Mouse (Mus musculus): ENCODE data around the gene Pbsn. TPM values are rescaled to one million over a fixed set of nuclear protein-coding genes. Genes with fewer than 3 reads are reported as not detected.

Pbsn gene
- polyA plus RNA-seq, 1 experiment, result not detected

GRCm38 (mm10) chrX:77801543-77801942 is 51.9 kb downstream of the Pbsn start:
- no peak for TF ChIP-seq POLR2A (IDR thresholded peaks at IDR 0.05; ENCODE audit: low read depth, low read length)
- TF ChIP-seq CTCF (IDR thresholded peaks at IDR 0.05; ENCODE audit: extremely low read depth, insufficient read depth, insufficient read length, insufficient replicate concordance), result no peak
- H3K27ac ChIP-seq (ENCODE audit: insufficient read depth, low read length), result no peak overlapping the region
- H3K36me3 ChIP-seq (ENCODE audit: control insufficient read depth, insufficient read depth, low read length), result no peaks in the 10 kb centered on the region
- no peak overlapping the region for H3K4me3 ChIP-seq (ENCODE audit: extremely low read depth, insufficient read depth, insufficient read length)
- peaks cover 1% of the 10 kb centered on the region; the same call in 1 of the 2 replicates for H3K4me1 ChIP-seq (ENCODE audit: control insufficient read depth, insufficient read depth, insufficient read length)
- DNase-seq (ENCODE audit: low read depth in 1 of 2, low spot score in 2 of 2), result no peak
- 50% methylated on average over 1 of the region's 1 CpGs for WGBS
- no peaks in the 10 kb centered on the region for H3K27me3 ChIP-seq (ENCODE audit: control insufficient read depth, insufficient read depth, low read length)

- no peak overlapping the region for H3K27ac ChIP-seq (ENCODE audit: insufficient read depth, low read length)
- TF ChIP-seq POLR2A (IDR thresholded peaks at IDR 0.05; ENCODE audit: low read depth, low read length) (no peak), CTCF (IDR thresholded peaks at IDR 0.05; ENCODE audit: extremely low read depth, insufficient read depth, insufficient read length, insufficient replicate concordance) (no peak)
- peaks cover 4% of the 10 kb centered on the region; the same call in 1 of the 2 replicates for H3K4me1 ChIP-seq (ENCODE audit: control insufficient read depth, insufficient read depth, insufficient read length)
- no peak overlapping the region for H3K4me3 ChIP-seq (ENCODE audit: extremely low read depth, insufficient read depth, insufficient read length)
- H3K27me3 ChIP-seq (ENCODE audit: control insufficient read depth, insufficient read depth, low read length), result no peaks in the 10 kb centered on the region
- WGBS, result 88% methylated on average over 3 of the region's 3 CpGs
- H3K36me3 ChIP-seq (ENCODE audit: control insufficient read depth, insufficient read depth, low read length), result no peaks in the 10 kb centered on the region
- DNase-seq (ENCODE audit: low read depth in 1 of 2, low spot score in 2 of 2), result no peak
These were observed 53.9 kb downstream of the Pbsn start for GRCm38 (mm10) chrX:77799554-77799953.

- no peak overlapping the region for H3K4me3 ChIP-seq (ENCODE audit: extremely low read depth, insufficient read depth, insufficient read length)
- peaks cover 4% of the 10 kb centered on the region; the same call in 1 of the 2 replicates for H3K4me1 ChIP-seq (ENCODE audit: control insufficient read depth, insufficient read depth, insufficient read length)
- no peaks in the 10 kb centered on the region for H3K27me3 ChIP-seq (ENCODE audit: control insufficient read depth, insufficient read depth, low read length)
- H3K36me3 ChIP-seq (ENCODE audit: control insufficient read depth, insufficient read depth, low read length), result no peaks in the 10 kb centered on the region
- H3K27ac ChIP-seq (ENCODE audit: insufficient read depth, low read length), result no peak overlapping the region
- TF ChIP-seq CTCF (IDR thresholded peaks at IDR 0.05; ENCODE audit: extremely low read depth, insufficient read depth, insufficient read length, insufficient replicate concordance) (no peak), POLR2A (IDR thresholded peaks at IDR 0.05; ENCODE audit: low read depth, low read length) (no peak)
- no peak for DNase-seq (ENCODE audit: low read depth in 1 of 2, low spot score in 2 of 2)
These were observed 55.6 kb downstream of the Pbsn start for GRCm38 (mm10) chrX:77797801-77798200.

DNA sequence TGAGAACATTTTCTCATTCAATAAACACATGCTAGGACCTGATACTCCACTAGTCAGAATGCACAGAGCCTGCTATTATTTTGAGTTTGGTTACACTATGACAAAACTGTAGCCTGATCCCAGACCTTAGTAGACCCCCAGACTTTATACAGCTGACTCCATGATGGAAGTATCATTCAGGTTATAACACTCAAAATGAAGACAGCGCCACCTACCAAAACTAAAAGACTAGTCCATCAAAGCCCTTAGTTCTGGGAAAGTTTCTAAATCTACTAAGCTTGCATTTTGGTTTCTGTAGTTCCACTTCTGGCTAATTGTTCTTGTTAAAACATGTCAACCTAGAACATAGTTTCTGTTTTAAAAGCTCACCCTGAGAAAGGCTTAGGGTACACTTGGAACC is 56.5 kb downstream of the Pbsn start:
- no peak for DNase-seq (ENCODE audit: low read depth in 1 of 2, low spot score in 2 of 2)
- H3K27ac ChIP-seq (ENCODE audit: insufficient read depth, low read length), result no peak overlapping the region
- no peak for TF ChIP-seq POLR2A (IDR thresholded peaks at IDR 0.05; ENCODE audit: low read depth, low read length)
- TF ChIP-seq CTCF (IDR thresholded peaks at IDR 0.05; ENCODE audit: extremely low read depth, insufficient read depth, insufficient read length, insufficient replicate concordance), result no peak
- WGBS, result 74% methylated on average over 1 of the region's 1 CpGs
- H3K36me3 ChIP-seq (ENCODE audit: control insufficient read depth, insufficient read depth, low read length), result no peaks in the 10 kb centered on the region
- no peak overlapping the region for H3K4me3 ChIP-seq (ENCODE audit: extremely low read depth, insufficient read depth, insufficient read length)
- H3K27me3 ChIP-seq (ENCODE audit: control insufficient read depth, insufficient read depth, low read length), result no peaks in the 10 kb centered on the region
- peaks cover 4% of the 10 kb centered on the region; the same call in 1 of the 2 replicates for H3K4me1 ChIP-seq (ENCODE audit: control insufficient read depth, insufficient read depth, insufficient read length)

DNA sequence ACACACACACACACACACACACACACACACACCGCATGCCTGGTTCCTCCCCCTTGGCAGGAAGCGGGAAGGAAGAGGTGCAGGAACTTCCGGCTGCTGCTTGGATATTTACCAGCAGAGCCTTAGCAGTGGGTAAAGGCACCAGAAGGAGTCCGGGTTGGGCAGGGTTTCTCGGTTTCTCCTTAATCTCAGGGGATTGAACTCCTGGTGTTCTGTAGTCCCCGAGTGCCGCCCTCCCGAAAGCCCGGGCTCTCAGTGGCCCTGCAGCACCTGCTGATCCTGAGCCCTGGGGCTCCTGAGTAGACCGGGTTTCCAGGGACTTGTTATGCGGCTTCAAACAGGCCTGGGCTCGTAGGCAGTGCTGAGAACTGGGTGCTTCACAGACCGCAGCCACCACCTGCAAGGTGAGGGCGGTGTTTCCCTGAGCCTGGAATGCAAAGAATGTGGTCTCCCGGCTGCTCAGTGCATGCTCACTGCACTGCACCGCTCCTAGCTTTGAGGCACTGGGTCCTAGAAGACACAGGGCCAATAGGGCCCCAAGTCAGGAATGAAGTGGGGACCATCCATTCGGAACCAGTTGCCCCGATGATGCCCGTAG is 57.1 kb downstream of the Pbsn start, which contains the start of gene Prkx:
Prkx (minus strand) TSS at position 41 of the 598 bp plus-strand sequence.
- Histone ChIP-seq H3K36me3 (ENCODE audit: control insufficient read depth, insufficient read depth, low read length) (no peaks in the 10 kb centered on the region), H3K27me3 (ENCODE audit: control insufficient read depth, insufficient read depth, low read length) (no peaks in the 10 kb centered on the region), H3K27ac (ENCODE audit: insufficient read depth, low read length) (peak within 1 kb of the TSS; percentile 90), H3K4me1 (ENCODE audit: control insufficient read depth, insufficient read depth, insufficient read length) (peaks cover 4% of the 10 kb centered on the region; the same call in 1 of the 2 replicates), H3K4me3 (ENCODE audit: extremely low read depth, insufficient read depth, insufficient read length) (peak within 1 kb of the TSS; percentile 83)
- TF ChIP-seq POLR2A (IDR thresholded peaks at IDR 0.05; ENCODE audit: low read depth, low read length) (no peak), CTCF (IDR thresholded peaks at IDR 0.05; ENCODE audit: extremely low read depth, insufficient read depth, insufficient read length, insufficient replicate concordance) (no peak)
- peak in 1 of 2 experiments; percentile 15 for DNase-seq (ENCODE audit: low read depth in 1 of 2, low spot score in 2 of 2)
- 33% methylated on average over 19 of the region's 19 CpGs for WGBS

DNA sequence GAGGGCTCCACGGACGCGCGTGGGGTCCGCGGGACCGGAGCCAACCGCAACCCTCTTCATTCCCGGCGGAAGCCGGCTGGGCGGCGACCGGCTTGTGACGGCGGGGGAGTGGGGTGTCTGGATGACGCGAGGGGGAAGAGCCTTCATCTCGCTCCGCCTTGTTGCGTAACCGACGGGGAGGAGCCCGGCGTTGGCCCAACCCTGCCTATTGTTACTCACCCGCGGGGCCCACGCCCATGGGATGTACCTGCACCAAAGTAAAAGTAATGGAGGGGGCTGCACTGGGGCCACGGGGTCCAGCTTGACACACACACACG is 57.6 kb downstream of the Pbsn start:
- H3K4me3 ChIP-seq (ENCODE audit: extremely low read depth, insufficient read depth, insufficient read length), result peak overlapping the region; percentile 83
- H3K27ac ChIP-seq (ENCODE audit: insufficient read depth, low read length), result peak overlapping the region; percentile 90
- H3K36me3 ChIP-seq (ENCODE audit: control insufficient read depth, insufficient read depth, low read length), result no peaks in the 10 kb centered on the region
- H3K27me3 ChIP-seq (ENCODE audit: control insufficient read depth, insufficient read depth, low read length), result no peaks in the 10 kb centered on the region
- TF ChIP-seq POLR2A (IDR thresholded peaks at IDR 0.05; ENCODE audit: low read depth, low read length) (no peak), CTCF (IDR thresholded peaks at IDR 0.05; ENCODE audit: extremely low read depth, insufficient read depth, insufficient read length, insufficient replicate concordance) (no peak)
- peaks cover 4% of the 10 kb centered on the region; the same call in 1 of the 2 replicates for H3K4me1 ChIP-seq (ENCODE audit: control insufficient read depth, insufficient read depth, insufficient read length)
- peak; percentile 78 to 86 for DNase-seq (ENCODE audit: low read depth in 1 of 2, low spot score in 2 of 2)
- 27% methylated on average over 30 of the region's 30 CpGs for WGBS
